Mouse (Mus musculus) retina, postnatal 7 days (tissue): ENCODE results near the gene Inpp4b.

Experiments
- DNase-seq: peaks from one replicate; pipeline ENCODE4 v3.0.0-alpha.2; 2012; ENCODE audit warnings: low read depth, low spot score

The Inpp4b gene

GRCm38 (mm10) chr8:81578951-81579350 lies 236.6 kb downstream of the Inpp4b start:
- DNase-seq = no peak

DNA sequence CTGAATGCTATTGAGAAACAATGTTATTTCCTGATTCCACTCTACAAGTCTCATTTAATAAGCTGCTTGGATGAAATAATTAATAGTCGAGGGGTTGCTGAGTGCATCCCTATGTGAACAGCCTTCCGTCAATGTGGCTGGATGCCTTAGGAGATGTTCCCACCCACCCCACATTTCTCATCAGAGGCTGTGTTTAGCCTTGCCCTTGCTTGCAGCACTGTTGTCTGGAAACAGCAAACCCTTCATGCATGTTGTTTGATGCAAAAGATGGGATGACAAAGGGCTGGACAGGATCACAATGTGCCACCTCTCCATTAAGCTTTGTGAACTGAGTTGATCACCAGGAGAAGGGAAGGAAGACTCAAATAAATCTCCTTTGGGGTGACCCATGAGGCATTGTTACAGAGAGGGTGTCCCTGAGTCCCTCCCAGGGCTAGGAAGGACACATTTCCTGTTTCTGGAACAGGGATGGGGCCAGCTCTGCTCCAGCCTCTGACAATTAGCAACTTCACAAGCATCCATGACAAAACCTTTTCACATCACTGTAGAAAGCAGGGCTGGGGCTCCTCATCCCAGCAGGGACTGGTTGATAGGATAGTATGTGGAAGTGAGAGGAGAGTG lies 239.6 kb downstream of the Inpp4b start:
- DNase-seq = no peak

DNA sequence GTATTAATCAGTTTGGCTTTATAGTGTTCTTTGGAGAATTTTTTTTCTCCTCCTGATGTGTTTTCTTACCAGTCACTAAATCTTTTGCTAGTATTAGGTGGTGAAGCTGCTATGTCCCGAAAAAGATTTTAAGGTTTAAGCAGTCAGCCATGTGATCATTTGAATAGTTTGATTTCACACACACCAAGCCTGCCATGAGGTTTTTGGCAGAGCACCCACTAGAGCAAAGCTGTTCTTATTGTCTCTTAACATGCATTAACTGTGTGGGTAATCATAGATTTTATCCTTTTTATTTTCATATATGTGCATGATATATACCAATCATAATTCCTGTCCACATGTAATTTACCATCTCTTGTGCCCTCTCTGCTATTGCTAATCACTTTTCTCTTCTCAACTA lies 240.6 kb downstream of the Inpp4b start:
- DNase-seq = no peak

GRCm38 (mm10) chr8:81586783-81587182 lies 244.4 kb downstream of the Inpp4b start:
- no peak for DNase-seq

- DNase-seq = no peak
Measured at GRCm38 (mm10) chr8:81594134-81594714, 251.9 kb downstream of the Inpp4b start.

DNA sequence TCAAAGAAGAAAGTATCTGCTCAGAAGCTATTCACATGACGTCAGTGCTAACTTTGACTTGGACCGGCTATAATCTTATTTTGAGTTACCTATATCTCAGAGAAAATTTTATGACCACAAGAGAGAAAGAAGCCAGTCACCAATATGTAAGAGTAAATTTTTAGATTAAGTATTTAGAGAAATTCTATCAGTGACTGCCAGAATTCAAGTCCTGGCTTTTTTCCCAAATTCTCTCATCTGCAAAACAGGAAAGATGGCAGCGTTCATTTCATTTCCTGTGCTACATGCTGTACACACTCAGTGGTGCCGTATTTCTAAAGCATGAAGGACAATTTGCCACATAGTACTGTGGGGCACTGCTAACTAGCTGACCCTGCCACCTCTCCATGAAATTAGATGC lies 256.9 kb downstream of the Inpp4b start:
- no peak for DNase-seq

- DNase-seq = no peak
Measured at GRCm38 (mm10) chr8:81601136-81601535, 258.8 kb downstream of the Inpp4b start.

DNA sequence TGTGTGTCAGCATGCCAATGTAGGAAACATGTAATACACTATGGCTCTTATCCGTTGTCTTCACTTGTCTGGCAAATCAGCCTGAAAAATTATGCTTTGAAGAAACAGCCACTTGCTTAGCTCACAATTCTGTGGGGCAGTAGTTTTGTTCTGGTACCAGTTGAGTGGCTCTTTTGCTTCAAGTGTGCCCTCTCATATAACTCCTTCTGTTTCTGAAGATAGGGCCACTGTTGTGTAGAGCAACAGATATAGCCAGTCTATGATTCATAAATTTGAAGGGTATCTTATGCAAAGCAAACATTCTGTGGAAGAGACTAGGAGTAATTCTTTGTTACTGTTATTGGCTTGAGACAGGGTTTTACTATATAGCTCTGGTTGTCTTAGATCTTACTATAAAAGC lies 265.7 kb downstream of the Inpp4b start:
- DNase-seq = no peak

DNA sequence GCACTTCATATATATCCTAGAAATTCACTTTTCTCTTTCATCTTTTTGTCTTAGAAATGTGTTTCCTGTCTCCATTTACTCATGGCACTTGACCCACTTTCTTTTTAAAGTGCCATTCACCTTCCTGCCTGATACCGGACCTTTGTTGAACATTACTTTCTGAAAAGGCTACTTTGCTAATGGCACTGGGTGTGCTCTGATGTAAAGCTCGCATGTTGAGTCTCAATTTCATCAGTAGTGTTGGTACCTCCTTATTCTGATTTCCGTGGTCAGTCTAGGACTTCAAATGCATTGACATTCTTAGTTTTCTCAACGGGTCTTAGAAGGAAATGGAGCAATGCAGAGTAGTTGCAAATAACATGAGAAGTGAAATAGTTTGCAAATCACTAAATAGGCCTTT lies 266.7 kb downstream of the Inpp4b start:
- DNase-seq = no peak

- DNase-seq = no peak
Measured at GRCm38 (mm10) chr8:81612611-81613010, 270.3 kb downstream of the Inpp4b start.

GRCm38 (mm10) chr8:81614135-81614534 lies 271.8 kb downstream of the Inpp4b start:
- DNase-seq = no peak

GRCm38 (mm10) chr8:81614605-81615004 lies 272.2 kb downstream of the Inpp4b start:
- no peak for DNase-seq

GRCm38 (mm10) chr8:81615552-81615951 lies 273.2 kb downstream of the Inpp4b start:
- no peak for DNase-seq

GRCm38 (mm10) chr8:81618918-81619317 lies 276.6 kb downstream of the Inpp4b start:
- DNase-seq = no peak

GRCm38 (mm10) chr8:81635015-81635414 lies 292.7 kb downstream of the Inpp4b start:
- no peak for DNase-seq

- DNase-seq = no peak
Measured at GRCm38 (mm10) chr8:81635912-81636583, 293.7 kb downstream of the Inpp4b start.

DNA sequence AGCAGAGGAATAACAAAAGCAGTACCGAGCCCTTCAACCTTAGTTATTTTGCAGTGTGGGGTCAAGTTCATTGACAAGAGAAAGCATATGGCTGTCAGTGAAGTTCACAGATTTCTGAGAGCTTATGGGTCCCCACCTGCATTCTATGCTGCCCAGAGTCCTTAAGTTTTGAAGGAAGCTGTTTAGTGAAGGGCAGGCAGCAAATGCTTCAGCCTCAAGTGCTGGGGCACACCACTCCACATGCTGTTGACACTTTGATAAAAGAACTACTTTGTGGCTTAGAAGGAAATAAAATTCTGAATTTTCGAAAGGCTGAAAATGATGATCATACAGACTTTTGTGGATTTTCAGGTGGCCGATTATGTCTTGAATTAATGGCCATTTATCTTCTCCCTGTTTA lies 296.1 kb downstream of the Inpp4b start:
- DNase-seq = no peak

GRCm38 (mm10) chr8:81639820-81640219 lies 297.5 kb downstream of the Inpp4b start:
- no peak for DNase-seq

DNA sequence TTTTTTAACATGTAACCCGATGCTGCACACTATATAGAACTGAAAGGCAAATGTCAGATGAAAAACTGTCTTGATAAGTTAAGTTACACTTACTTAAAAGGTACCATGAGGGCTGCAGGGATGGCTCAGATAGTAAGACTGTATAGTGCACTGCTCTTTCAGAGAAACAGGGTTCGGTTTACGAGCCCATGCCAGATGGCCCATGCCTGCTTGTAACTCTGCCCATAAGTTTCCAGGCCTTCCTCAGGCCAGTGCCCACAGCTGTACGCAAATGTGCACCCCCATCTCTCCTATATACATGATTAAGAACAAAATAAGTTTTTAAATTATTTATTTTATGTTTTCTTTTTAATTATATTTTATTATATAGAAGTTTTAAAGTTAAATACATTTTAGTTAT lies 300.7 kb downstream of the Inpp4b start:
- DNase-seq = no peak

DNA sequence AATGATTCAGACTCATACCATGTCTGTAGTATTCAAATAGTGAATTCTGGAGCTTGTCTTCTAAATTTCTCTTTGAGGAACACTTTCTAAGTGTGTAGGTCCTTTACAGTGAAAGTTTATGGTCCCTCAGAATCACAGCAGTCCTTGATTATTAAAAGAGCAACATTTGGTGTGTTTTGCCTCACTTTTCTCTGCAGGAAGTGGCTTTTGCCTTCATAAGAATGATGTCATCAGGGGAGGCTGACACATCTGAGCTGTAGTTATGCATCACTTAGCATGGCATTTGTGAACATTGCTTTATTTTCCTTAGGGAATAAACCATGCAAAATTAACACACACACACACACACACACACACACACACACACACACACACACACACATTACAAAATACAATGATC lies 349.8 kb downstream of the Inpp4b start:
- DNase-seq = no peak

GRCm38 (mm10) chr8:81694893-81695292 lies 352.5 kb downstream of the Inpp4b start:
- DNase-seq = no peak

- DNase-seq = no peak
Measured at GRCm38 (mm10) chr8:81702038-81702437, 359.7 kb downstream of the Inpp4b start.
